Mouse (Mus musculus): ENCODE data around the gene Ybx3.

DNA sequence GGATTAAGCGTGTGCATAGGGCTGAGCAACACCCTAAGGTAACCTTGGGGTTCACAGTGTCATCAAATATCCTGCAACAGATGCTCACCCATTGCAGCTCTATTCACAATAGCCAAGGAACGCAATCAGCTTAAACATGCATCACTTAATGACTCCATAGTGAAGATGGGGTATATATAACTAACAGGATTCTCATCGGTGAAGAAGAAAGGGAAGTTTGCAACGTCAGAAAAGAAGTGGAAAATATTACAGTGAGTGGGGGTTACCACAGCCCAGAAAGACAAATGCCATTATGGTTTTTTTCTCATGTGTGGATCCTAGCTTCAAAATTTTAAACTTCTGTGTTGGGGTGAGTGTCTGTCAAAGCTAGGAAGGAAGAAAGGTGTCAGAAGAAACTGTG lies 16.9 kb upstream of the Ybx3 start:
- TF ChIP-seq POLR2A (IDR thresholded peaks at IDR 0.05; ENCODE audit: extremely low read depth, insufficient read depth, low read length) (no peak), CTCF (IDR thresholded peaks at IDR 0.05; ENCODE audit: low read depth, low read length) (no peak)

Data from liver, adult 2 months (tissue).